Mouse (Mus musculus): ENCODE measurements at regions not wholly inside any gene's neighbourhood (a gene's known extent, or its start where the extent isn't known, plus 50 kb on each side); places are given as distances from the start of the nearest gene placed in this dataset.

DNA sequence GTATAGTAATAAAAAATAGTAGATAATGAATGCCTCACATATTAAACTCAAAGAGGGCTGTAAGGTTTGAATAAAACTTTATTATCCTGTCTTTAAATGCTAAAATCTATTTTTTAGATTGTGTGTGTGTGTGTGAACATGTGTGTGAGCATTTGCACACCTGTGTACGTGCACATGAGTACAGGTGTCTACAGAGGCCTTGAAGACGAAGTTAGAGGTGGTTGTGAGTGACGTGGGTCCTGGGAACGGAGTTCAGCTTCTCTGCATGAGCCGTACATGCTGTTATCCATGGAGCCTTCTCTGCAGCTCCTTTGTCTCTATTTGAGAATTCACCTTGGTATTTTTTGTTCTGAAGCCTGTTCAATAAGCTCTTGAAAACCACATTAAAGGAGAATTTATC is 129.8 kb upstream of the Hmgn3 start:
- H3K4me1 ChIP-seq (ENCODE audit: control insufficient read depth, insufficient read depth, low read length) = no peaks in the 10 kb centered on the region
- no peak overlapping the region for H3K27ac ChIP-seq (ENCODE audit: insufficient read depth, low read depth, low read length)
- H3K27me3 ChIP-seq (replicated peaks; ENCODE audit: control insufficient read depth, insufficient read depth, low read length) = no peaks in the 10 kb centered on the region
- no peaks in the 10 kb centered on the region for H3K36me3 ChIP-seq (ENCODE audit: control insufficient read depth, insufficient read depth, low read length)
- no peak for DNase-seq
- 93% methylated on average over 5 of the region's 5 CpGs for WGBS
- TF ChIP-seq CTCF (conservative IDR thresholded peaks at IDR 0.05; ENCODE audit: insufficient read depth, insufficient read length, low read depth, low read length) = no peak
- TF ChIP-seq POLR2A (IDR thresholded peaks at IDR 0.05; ENCODE audit: low read depth, low read length) = no peak
- H3K4me3 ChIP-seq (ENCODE audit: insufficient read depth, low read depth, low read length) = no peak overlapping the region

DNA sequence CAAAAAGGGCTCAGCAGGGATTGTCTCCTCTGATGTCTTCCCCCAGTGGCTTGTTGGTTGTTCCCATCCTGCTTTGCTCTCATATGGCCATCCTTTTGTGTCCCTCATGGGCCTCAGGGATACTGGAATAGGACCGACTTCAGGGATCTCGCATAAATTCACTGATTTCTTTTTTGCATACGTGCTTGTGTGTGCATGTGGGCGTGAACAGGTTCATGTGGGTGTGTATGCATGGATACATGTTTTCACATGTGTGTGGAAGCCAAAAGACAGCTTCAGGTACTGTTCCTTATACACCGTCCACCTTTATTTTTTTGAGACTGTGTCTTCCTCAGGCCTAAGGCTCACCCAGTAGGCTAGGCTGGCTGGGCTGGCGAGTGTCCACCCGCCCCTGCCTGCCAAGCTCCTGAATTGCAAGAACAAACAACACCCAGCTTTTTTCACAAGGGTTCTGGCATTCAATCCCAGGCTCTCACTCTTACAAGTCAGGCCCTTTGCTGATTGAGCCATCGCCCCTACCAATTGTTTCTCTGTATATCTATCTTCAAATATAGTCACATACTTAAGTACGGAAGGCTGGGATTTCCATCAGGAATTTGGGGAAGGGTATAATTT is 127.0 kb upstream of the Hmgn3 start:
- Histone ChIP-seq H3K27ac (ENCODE audit: insufficient read depth, low read depth, low read length) (no peak overlapping the region), H3K36me3 (ENCODE audit: control insufficient read depth, insufficient read depth, low read length) (no peaks in the 10 kb centered on the region), H3K4me1 (ENCODE audit: control insufficient read depth, insufficient read depth, low read length) (no peaks in the 10 kb centered on the region), H3K27me3 (replicated peaks; ENCODE audit: control insufficient read depth, insufficient read depth, low read length) (no peaks in the 10 kb centered on the region), H3K4me3 (ENCODE audit: insufficient read depth, low read depth, low read length) (no peak overlapping the region)
- TF ChIP-seq POLR2A (IDR thresholded peaks at IDR 0.05; ENCODE audit: low read depth, low read length) (no peak), CTCF (conservative IDR thresholded peaks at IDR 0.05; ENCODE audit: insufficient read depth, insufficient read length, low read depth, low read length) (no peak; the same call in 1 of the 2 replicates)
- no peak for DNase-seq
- 92% methylated on average over 9 of the region's 9 CpGs for WGBS

DNA sequence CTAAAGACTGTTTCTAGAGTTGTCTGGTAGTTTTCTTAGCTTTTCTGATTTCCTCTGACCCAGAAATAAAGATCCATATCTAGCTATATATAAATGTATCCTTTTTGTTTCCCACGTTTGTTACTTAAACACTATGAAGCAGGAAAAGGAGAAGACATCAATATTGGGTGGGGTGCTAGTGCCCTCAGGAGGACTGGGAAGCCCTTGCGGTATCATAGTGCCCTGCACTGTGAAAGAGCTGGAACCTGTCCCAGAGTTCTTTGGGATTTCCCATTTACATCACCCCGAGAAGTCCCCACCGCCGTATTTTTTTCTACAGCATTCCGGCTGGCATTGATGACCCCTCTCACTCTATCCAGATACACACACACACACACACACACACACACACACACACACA is 119.3 kb upstream of the Hmgn3 start:
- H3K36me3 ChIP-seq (ENCODE audit: control insufficient read depth, insufficient read depth, low read length) = no peaks in the 10 kb centered on the region
- H3K4me1 ChIP-seq (ENCODE audit: control insufficient read depth, insufficient read depth, low read length) = no peaks in the 10 kb centered on the region
- TF ChIP-seq CTCF (conservative IDR thresholded peaks at IDR 0.05; ENCODE audit: insufficient read depth, insufficient read length, low read depth, low read length) (peak; percentile 37), POLR2A (IDR thresholded peaks at IDR 0.05; ENCODE audit: low read depth, low read length) (no peak)
- WGBS = 58% methylated on average over 6 of the region's 6 CpGs
- no peak overlapping the region for H3K27ac ChIP-seq (ENCODE audit: insufficient read depth, low read depth, low read length)
- no peak for DNase-seq
- no peak overlapping the region for H3K4me3 ChIP-seq (ENCODE audit: insufficient read depth, low read depth, low read length)
- no peaks in the 10 kb centered on the region for H3K27me3 ChIP-seq (replicated peaks; ENCODE audit: control insufficient read depth, insufficient read depth, low read length)

DNA sequence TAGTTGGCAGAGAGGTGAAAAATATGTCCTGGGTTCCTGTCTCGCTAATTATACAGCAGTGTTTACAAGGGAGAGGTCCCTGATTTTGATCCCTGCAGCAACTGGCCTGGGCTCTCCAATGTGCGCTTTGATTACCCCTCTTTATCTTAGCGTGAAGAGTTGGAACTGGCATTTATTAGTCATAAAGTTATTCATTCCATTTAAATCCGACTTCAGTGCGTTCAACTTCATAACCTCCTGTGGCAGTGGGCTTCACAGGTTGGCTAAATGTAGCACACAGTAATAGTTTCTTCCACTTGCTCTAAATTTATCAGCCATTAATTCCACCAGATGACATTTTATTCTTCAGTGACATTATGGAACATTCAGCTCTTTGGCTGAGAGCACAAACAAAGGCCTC is 113.0 kb upstream of the Hmgn3 start:
- no peak overlapping the region for H3K4me3 ChIP-seq (ENCODE audit: insufficient read depth, low read depth, low read length)
- no peaks in the 10 kb centered on the region for H3K4me1 ChIP-seq (ENCODE audit: control insufficient read depth, insufficient read depth, low read length)
- no peaks in the 10 kb centered on the region for H3K36me3 ChIP-seq (ENCODE audit: control insufficient read depth, insufficient read depth, low read length)
- H3K27me3 ChIP-seq (replicated peaks; ENCODE audit: control insufficient read depth, insufficient read depth, low read length) = no peaks in the 10 kb centered on the region
- H3K27ac ChIP-seq (ENCODE audit: insufficient read depth, low read depth, low read length) = no peak overlapping the region
- 73% methylated on average over 5 of the region's 5 CpGs for WGBS
- TF ChIP-seq POLR2A (IDR thresholded peaks at IDR 0.05; ENCODE audit: low read depth, low read length) (no peak), CTCF (conservative IDR thresholded peaks at IDR 0.05; ENCODE audit: insufficient read depth, insufficient read length, low read depth, low read length) (no peak)
- DNase-seq = no peak

DNA sequence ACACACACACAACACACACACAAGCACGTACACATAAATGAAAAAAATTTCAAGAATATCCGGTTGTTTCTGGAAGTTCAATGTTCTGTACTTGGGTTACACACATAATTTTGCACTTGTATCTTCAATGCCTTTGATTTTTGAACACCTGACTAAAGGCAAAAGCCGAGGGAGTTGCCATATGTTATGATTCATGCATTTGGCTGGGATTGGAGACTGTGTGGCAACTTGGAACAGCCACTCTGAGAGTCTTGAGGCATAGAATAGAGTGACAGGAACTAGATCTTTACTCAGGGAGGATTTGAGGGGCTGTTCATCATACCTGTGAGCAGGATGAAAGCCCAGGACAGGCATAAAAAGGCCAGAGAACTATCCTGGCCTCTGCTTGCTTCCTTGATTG is 112.5 kb upstream of the Hmgn3 start:
- TF ChIP-seq CTCF (conservative IDR thresholded peaks at IDR 0.05; ENCODE audit: insufficient read depth, insufficient read length, low read depth, low read length) (no peak), POLR2A (IDR thresholded peaks at IDR 0.05; ENCODE audit: low read depth, low read length) (no peak)
- no peaks in the 10 kb centered on the region for H3K4me1 ChIP-seq (ENCODE audit: control insufficient read depth, insufficient read depth, low read length)
- H3K4me3 ChIP-seq (ENCODE audit: insufficient read depth, low read depth, low read length) = no peak overlapping the region
- no peak for DNase-seq
- H3K27ac ChIP-seq (ENCODE audit: insufficient read depth, low read depth, low read length) = no peak overlapping the region
- no peaks in the 10 kb centered on the region for H3K27me3 ChIP-seq (replicated peaks; ENCODE audit: control insufficient read depth, insufficient read depth, low read length)
- 84% methylated on average over 3 of the region's 3 CpGs for WGBS
- no peaks in the 10 kb centered on the region for H3K36me3 ChIP-seq (ENCODE audit: control insufficient read depth, insufficient read depth, low read length)

DNA sequence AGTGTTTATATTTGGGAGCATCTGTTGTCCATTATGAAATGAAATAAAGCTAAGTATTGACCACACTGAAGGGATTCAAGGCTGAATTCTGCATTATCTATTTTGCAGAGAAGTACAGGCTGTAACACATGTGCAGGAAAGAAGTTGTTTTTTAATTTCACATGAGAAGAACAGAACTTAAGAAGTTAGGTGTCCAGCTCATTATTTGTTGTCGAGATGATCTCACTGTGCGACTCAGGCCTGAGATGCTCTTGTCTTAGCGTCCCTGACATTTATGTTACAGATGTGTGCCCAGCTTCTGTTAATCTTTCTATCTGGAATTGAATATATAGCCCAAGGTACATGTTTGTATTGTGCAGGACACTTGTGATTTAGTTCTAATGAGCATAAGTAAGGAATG is 112.0 kb upstream of the Hmgn3 start:
- 87% methylated on average over 3 of the region's 3 CpGs for WGBS
- Histone ChIP-seq H3K4me3 (ENCODE audit: insufficient read depth, low read depth, low read length) (no peak overlapping the region), H3K27ac (ENCODE audit: insufficient read depth, low read depth, low read length) (no peak overlapping the region), H3K4me1 (ENCODE audit: control insufficient read depth, insufficient read depth, low read length) (no peaks in the 10 kb centered on the region), H3K36me3 (ENCODE audit: control insufficient read depth, insufficient read depth, low read length) (no peaks in the 10 kb centered on the region), H3K27me3 (replicated peaks; ENCODE audit: control insufficient read depth, insufficient read depth, low read length) (no peaks in the 10 kb centered on the region)
- TF ChIP-seq CTCF (conservative IDR thresholded peaks at IDR 0.05; ENCODE audit: insufficient read depth, insufficient read length, low read depth, low read length) = no peak
- no peak for TF ChIP-seq POLR2A (IDR thresholded peaks at IDR 0.05; ENCODE audit: low read depth, low read length)
- no peak for DNase-seq

DNA sequence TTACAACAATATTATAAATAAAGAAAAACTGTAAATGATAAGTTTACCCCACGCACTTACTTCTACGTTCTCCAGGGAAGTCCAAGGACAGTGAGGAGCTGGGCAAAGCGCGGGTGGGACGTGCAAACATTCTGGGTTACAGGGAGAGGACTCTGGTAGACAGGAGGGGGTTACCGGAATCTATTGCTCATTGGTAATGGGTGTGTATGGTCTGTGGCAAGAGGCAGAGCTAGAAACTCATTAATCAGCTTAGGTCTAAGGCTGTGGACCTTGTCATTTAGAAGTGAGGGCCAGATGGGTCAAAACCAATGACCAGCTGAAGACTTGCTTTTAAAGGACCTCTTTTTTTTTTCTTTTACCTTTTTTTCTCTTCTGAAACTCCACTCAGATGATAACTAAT is 107.9 kb upstream of the Hmgn3 start:
- TF ChIP-seq CTCF (conservative IDR thresholded peaks at IDR 0.05; ENCODE audit: insufficient read depth, insufficient read length, low read depth, low read length) (no peak), POLR2A (IDR thresholded peaks at IDR 0.05; ENCODE audit: low read depth, low read length) (no peak)
- Histone ChIP-seq H3K36me3 (ENCODE audit: control insufficient read depth, insufficient read depth, low read length) (no peaks in the 10 kb centered on the region), H3K4me3 (ENCODE audit: insufficient read depth, low read depth, low read length) (peak overlapping the region; percentile 43), H3K27me3 (replicated peaks; ENCODE audit: control insufficient read depth, insufficient read depth, low read length) (no peaks in the 10 kb centered on the region), H3K27ac (ENCODE audit: insufficient read depth, low read depth, low read length) (peak overlapping the region; percentile 83), H3K4me1 (ENCODE audit: control insufficient read depth, insufficient read depth, low read length) (no peaks in the 10 kb centered on the region)
- peak; percentile 71 for DNase-seq
- 73% methylated on average over 6 of the region's 6 CpGs for WGBS
